Mouse (Mus musculus): Measurements from ENCODE around the gene Eps8l2. TPM values are rescaled to one million over a fixed set of nuclear protein-coding genes. Genes with fewer than 3 reads are reported as not detected.

Eps8l2 gene
- total and polyA plus RNA-seq, 3 experiments: 0.10 TPM; not detected in 2

GRCm38 (mm10) chr7:141411667-141412066, 73.0 kb downstream of the Eps8l2 start:
- Histone ChIP-seq H3K9me3 (replicated peaks; ENCODE audit: insufficient read depth, low read length) (no peaks in the 10 kb centered on the region), H3K4me3 (ENCODE audit: control insufficient read depth in 1 of 2, insufficient read depth in 1 of 2, low read depth in 2 of 2, low read length in 2 of 2) (no peak overlapping the region), H3K79me2 (ENCODE audit: control insufficient read depth, insufficient read depth, low read length, poor library complexity) (peaks cover 4% of the 10 kb centered on the region; the same call in 1 of the 2 replicates), H3K36me3 (ENCODE audit: control insufficient read depth in 1 of 2, insufficient read depth in 2 of 2, low read length in 2 of 2) (peaks cover 0 to 8% of the 10 kb centered on the region in 2 experiments; a peak in 2 of 4 replicates), H3K4me1 (ENCODE audit: control insufficient read depth in 1 of 2, insufficient read depth in 2 of 2, low read length in 2 of 2) (peaks cover 2 to 12% of the 10 kb centered on the region in 2 experiments), H3K27me3 (ENCODE audit: control insufficient read depth in 1 of 2, insufficient read depth in 2 of 2, low read length in 2 of 2) (no peaks in the 10 kb centered on the region), H3K9ac (ENCODE audit: control insufficient read depth, low read depth, low read length, poor library complexity, severe bottlenecking) (no peak overlapping the region), H3K27ac (ENCODE audit: control insufficient read depth, low read depth, low read length) (no peak overlapping the region)
- TF ChIP-seq CHD1 (IDR thresholded peaks at IDR 0.05; ENCODE audit: low read depth, low read length) (no peak), RCOR1 (IDR thresholded peaks at IDR 0.05; ENCODE audit: low read depth, low read length) (no peak), SMC3 (IDR thresholded peaks at IDR 0.05; ENCODE audit: low read depth, low read length) (no peak), GATA1 (IDR thresholded peaks at IDR 0.05; ENCODE audit: low read depth, low read length) (no peak), GABPA (IDR thresholded peaks at IDR 0.05; ENCODE audit: low read depth, low read length) (no peak), POLR2AphosphoS5 (IDR thresholded peaks at IDR 0.05; ENCODE audit: borderline replicate concordance, low read depth, low read length) (no peak), TCF12 (IDR thresholded peaks at IDR 0.05; ENCODE audit: low read depth, low read length) (no peak), SIN3A (IDR thresholded peaks at IDR 0.05; ENCODE audit: low read length) (no peak), E2F4 (IDR thresholded peaks at IDR 0.05; ENCODE audit: borderline replicate concordance, low read depth, low read length) (no peak), ZC3H11A (IDR thresholded peaks at IDR 0.05; ENCODE audit: low read depth, low read length) (no peak), ELF1 (IDR thresholded peaks at IDR 0.05; ENCODE audit: low read depth, low read length) (no peak), MXI1 (IDR thresholded peaks at IDR 0.05; ENCODE audit: low read depth, low read length) (no peak), MAFK (IDR thresholded peaks at IDR 0.05; ENCODE audit: borderline replicate concordance, low read depth, low read length) (no peak), POLR2AphosphoS2 (IDR thresholded peaks at IDR 0.05; ENCODE audit: low read length) (no peak)
- DNase-seq (ENCODE audit: low read depth, low spot score): no peak

Other genes starting within 250 kb of the Eps8l2 start
- 8.3 and 8.6 TPM in 2 replicates for gene Sigirr, start 238.3 kb upstream of the Eps8l2 start, total RNA-seq (2012; rRNA removed)
- gene Sigirr, start 238.3 kb upstream of the Eps8l2 start, polyA plus RNA-seq (2012; ENCODE audit: insufficient read depth in 1 of 2, insufficient read length in 2 of 2, low read depth in 1 of 2, low replicate concordance in 2 of 2, missing spikeins in 1 of 2): 10 to 100 TPM in 1 of 2 experiments, not detected in 1; 17.5 TPM
- gene Ano9, start 221.1 kb upstream of the Eps8l2 start, total RNA-seq (2012; rRNA removed): 0.08 TPM in 1 of 2 replicates, not detected in the other
- gene Ano9, start 221.1 kb upstream of the Eps8l2 start, polyA plus RNA-seq (2012; ENCODE audit: insufficient read depth in 1 of 2, insufficient read length in 2 of 2, low read depth in 1 of 2, low replicate concordance in 2 of 2, missing spikeins in 1 of 2): under 1 TPM in 1 of 2 experiments, not detected in 1; 0.03 TPM
- gene Ptdss2, start 216.5 kb upstream of the Eps8l2 start, total RNA-seq (2012; rRNA removed): 12.2 and 16.9 TPM in 2 replicates
- 10 to 100 TPM in 1 of 2 experiments, not detected in 1; 44.9 TPM for gene Ptdss2, start 216.5 kb upstream of the Eps8l2 start, polyA plus RNA-seq (2012; ENCODE audit: insufficient read depth in 1 of 2, insufficient read length in 2 of 2, low read depth in 1 of 2, low replicate concordance in 2 of 2, missing spikeins in 1 of 2)
- gene Rnh1, start 166.0 kb upstream of the Eps8l2 start, total RNA-seq (2012; rRNA removed): 69.6 and 71.4 TPM in 2 replicates
- 10 to 100 TPM in 1 of 2 experiments, not detected in 1; 94.5 TPM for gene Rnh1, start 166.0 kb upstream of the Eps8l2 start, polyA plus RNA-seq (2012; ENCODE audit: insufficient read depth in 1 of 2, insufficient read length in 2 of 2, low read depth in 1 of 2, low replicate concordance in 2 of 2, missing spikeins in 1 of 2)
- 137 and 183 TPM in 2 replicates for gene Hras, start 144.9 kb upstream of the Eps8l2 start, total RNA-seq (2012; rRNA removed)
- gene Hras, start 144.9 kb upstream of the Eps8l2 start, polyA plus RNA-seq (2012; ENCODE audit: insufficient read depth in 1 of 2, insufficient read length in 2 of 2, low read depth in 1 of 2, low replicate concordance in 2 of 2, missing spikeins in 1 of 2): 100 to 1,000 TPM in 1 of 2 experiments, not detected in 1; 149 TPM
- 1.0 and 1.6 TPM in 2 replicates for gene Lrrc56, start 144.7 kb upstream of the Eps8l2 start, total RNA-seq (2012; rRNA removed)
- gene Lrrc56, start 144.7 kb upstream of the Eps8l2 start, polyA plus RNA-seq (2012; ENCODE audit: insufficient read depth in 1 of 2, insufficient read length in 2 of 2, low read depth in 1 of 2, low replicate concordance in 2 of 2, missing spikeins in 1 of 2): 1 to 10 TPM in 1 of 2 experiments, not detected in 1; 5.5 TPM
- not detected in 2 replicates for gene Lmntd2, start 124.8 kb upstream of the Eps8l2 start, total RNA-seq (2012; rRNA removed)
- gene Lmntd2, start 124.8 kb upstream of the Eps8l2 start, polyA plus RNA-seq (2012; ENCODE audit: insufficient read depth in 1 of 2, insufficient read length in 2 of 2, low read depth in 1 of 2, low replicate concordance in 2 of 2, missing spikeins in 1 of 2): under 1 TPM in 1 of 2 experiments, not detected in 1; 0.43 TPM
- gene Rassf7, start 123.0 kb upstream of the Eps8l2 start, total RNA-seq (2012; rRNA removed): 7.0 and 7.6 TPM in 2 replicates
- 1 to 10 TPM in 1 of 2 experiments, not detected in 1; 9.5 TPM for gene Rassf7, start 123.0 kb upstream of the Eps8l2 start, polyA plus RNA-seq (2012; ENCODE audit: insufficient read depth in 1 of 2, insufficient read length in 2 of 2, low read depth in 1 of 2, low replicate concordance in 2 of 2, missing spikeins in 1 of 2)
- gene Phrf1, start 110.1 kb upstream of the Eps8l2 start, total RNA-seq (2012; rRNA removed): 65.0 and 66.1 TPM in 2 replicates
- 1,000 to 10,000 TPM in 1 of 2 experiments, 10 to 100 TPM in 1; 91.2 to 1,029 TPM for gene Phrf1, start 110.1 kb upstream of the Eps8l2 start, polyA plus RNA-seq (2012; ENCODE audit: insufficient read depth in 1 of 2, insufficient read length in 2 of 2, low read depth in 1 of 2, low replicate concordance in 2 of 2, missing spikeins in 1 of 2)
- 0.52 and 1.9 TPM in 2 replicates for gene Irf7, start 72.4 kb upstream of the Eps8l2 start, total RNA-seq (2012; rRNA removed)
- 1 to 10 TPM in 1 of 2 experiments, not detected in 1; 2.0 TPM for gene Irf7, start 72.4 kb upstream of the Eps8l2 start, polyA plus RNA-seq (2012; ENCODE audit: insufficient read depth in 1 of 2, insufficient read length in 2 of 2, low read depth in 1 of 2, low replicate concordance in 2 of 2, missing spikeins in 1 of 2)
- gene Cdhr5, start 62.1 kb upstream of the Eps8l2 start, total RNA-seq (2012; rRNA removed): not detected in 2 replicates
- not detected for gene Cdhr5, start 62.1 kb upstream of the Eps8l2 start, polyA plus RNA-seq (2012; ENCODE audit: insufficient read depth in 1 of 2, insufficient read length in 2 of 2, low read depth in 1 of 2, low replicate concordance in 2 of 2, missing spikeins in 1 of 2)
- not detected in 2 replicates for gene Sct, start 59.7 kb upstream of the Eps8l2 start, total RNA-seq (2012; rRNA removed)
- gene Sct, start 59.7 kb upstream of the Eps8l2 start, polyA plus RNA-seq (2012; ENCODE audit: insufficient read depth in 1 of 2, insufficient read length in 2 of 2, low read depth in 1 of 2, low replicate concordance in 2 of 2, missing spikeins in 1 of 2): not detected
- gene Drd4, start 46.9 kb upstream of the Eps8l2 start, total RNA-seq (2012; rRNA removed): not detected in 2 replicates
- not detected for gene Drd4, start 46.9 kb upstream of the Eps8l2 start, polyA plus RNA-seq (2012; ENCODE audit: insufficient read depth in 1 of 2, insufficient read length in 2 of 2, low read depth in 1 of 2, low replicate concordance in 2 of 2, missing spikeins in 1 of 2)
- gene Deaf1, start 11.2 kb upstream of the Eps8l2 start, total RNA-seq (2012; rRNA removed): 9.8 and 13.2 TPM in 2 replicates
- 10 to 100 TPM in 1 of 2 experiments, not detected in 1; 91.1 TPM for gene Deaf1, start 11.2 kb upstream of the Eps8l2 start, polyA plus RNA-seq (2012; ENCODE audit: insufficient read depth in 1 of 2, insufficient read length in 2 of 2, low read depth in 1 of 2, low replicate concordance in 2 of 2, missing spikeins in 1 of 2)
- gene Tmem80, start 11.1 kb upstream of the Eps8l2 start, total RNA-seq (2012; rRNA removed): 12.2 and 12.3 TPM in 2 replicates
- gene Tmem80, start 11.1 kb upstream of the Eps8l2 start, polyA plus RNA-seq (2012; ENCODE audit: insufficient read depth in 1 of 2, insufficient read length in 2 of 2, low read depth in 1 of 2, low replicate concordance in 2 of 2, missing spikeins in 1 of 2): 10 to 100 TPM in 1 of 2 experiments, not detected in 1; 27.7 TPM
- gene Taldo1, start 53.3 kb downstream of the Eps8l2 start, total RNA-seq (2012; rRNA removed): 415 and 498 TPM in 2 replicates
- gene Taldo1, start 53.3 kb downstream of the Eps8l2 start, polyA plus RNA-seq (2012; ENCODE audit: insufficient read depth in 1 of 2, insufficient read length in 2 of 2, low read depth in 1 of 2, low replicate concordance in 2 of 2, missing spikeins in 1 of 2): 100 to 1,000 TPM in 1 of 2 experiments, not detected in 1; 298 TPM
- 21.0 and 21.6 TPM in 2 replicates for gene Gatd1, start 75.3 kb downstream of the Eps8l2 start, total RNA-seq (2012; rRNA removed)
- 10 to 100 TPM in 1 of 2 experiments, not detected in 1; 35.9 TPM for gene Gatd1, start 75.3 kb downstream of the Eps8l2 start, polyA plus RNA-seq (2012; ENCODE audit: insufficient read depth in 1 of 2, insufficient read length in 2 of 2, low read depth in 1 of 2, low replicate concordance in 2 of 2, missing spikeins in 1 of 2)
- gene Cend1, start 90.6 kb downstream of the Eps8l2 start, total RNA-seq (2012; rRNA removed): not detected in 2 replicates
- not detected for gene Cend1, start 90.6 kb downstream of the Eps8l2 start, polyA plus RNA-seq (2012; ENCODE audit: insufficient read depth in 1 of 2, insufficient read length in 2 of 2, low read depth in 1 of 2, low replicate concordance in 2 of 2, missing spikeins in 1 of 2)
- gene Slc25a22, start 99.0 kb downstream of the Eps8l2 start, total RNA-seq (2012; rRNA removed): 17.7 and 23.8 TPM in 2 replicates
- gene Slc25a22, start 99.0 kb downstream of the Eps8l2 start, polyA plus RNA-seq (2012; ENCODE audit: insufficient read depth in 1 of 2, insufficient read length in 2 of 2, low read depth in 1 of 2, low replicate concordance in 2 of 2, missing spikeins in 1 of 2): 10 to 100 TPM in 1 of 2 experiments, not detected in 1; 46.0 TPM
- gene Pidd1, start 105.1 kb downstream of the Eps8l2 start, total RNA-seq (2012; rRNA removed): 5.0 and 6.4 TPM in 2 replicates
- 10 to 100 TPM in 1 of 2 experiments, not detected in 1; 27.2 TPM for gene Pidd1, start 105.1 kb downstream of the Eps8l2 start, polyA plus RNA-seq (2012; ENCODE audit: insufficient read depth in 1 of 2, insufficient read length in 2 of 2, low read depth in 1 of 2, low replicate concordance in 2 of 2, missing spikeins in 1 of 2)
- gene Rplp2, start 108.5 kb downstream of the Eps8l2 start, total RNA-seq (2012; rRNA removed): 3,188 and 3,690 TPM in 2 replicates
- gene Rplp2, start 108.5 kb downstream of the Eps8l2 start, polyA plus RNA-seq (2012; ENCODE audit: insufficient read depth in 1 of 2, insufficient read length in 2 of 2, low read depth in 1 of 2, low replicate concordance in 2 of 2, missing spikeins in 1 of 2): 1,000 to 10,000 TPM in 1 of 2 experiments, not detected in 1; 3,503 TPM
- gene Pnpla2, start 116.3 kb downstream of the Eps8l2 start, total RNA-seq (2012; rRNA removed): 8.3 and 9.9 TPM in 2 replicates
- 10 to 100 TPM in 1 of 2 experiments, not detected in 1; 38.6 TPM for gene Pnpla2, start 116.3 kb downstream of the Eps8l2 start, polyA plus RNA-seq (2012; ENCODE audit: insufficient read depth in 1 of 2, insufficient read length in 2 of 2, low read depth in 1 of 2, low replicate concordance in 2 of 2, missing spikeins in 1 of 2)
- gene Cracr2b, start 122.2 kb downstream of the Eps8l2 start, total RNA-seq (2012; rRNA removed): 0.59 and 0.73 TPM in 2 replicates
- gene Cracr2b, start 122.2 kb downstream of the Eps8l2 start, polyA plus RNA-seq (2012; ENCODE audit: insufficient read depth in 1 of 2, insufficient read length in 2 of 2, low read depth in 1 of 2, low replicate concordance in 2 of 2, missing spikeins in 1 of 2): 1 to 10 TPM in 1 of 2 experiments, not detected in 1; 6.9 TPM
- gene Cd151, start 128.5 kb downstream of the Eps8l2 start, total RNA-seq (2012; rRNA removed): 38.9 and 40.6 TPM in 2 replicates
- gene Cd151, start 128.5 kb downstream of the Eps8l2 start, polyA plus RNA-seq (2012; ENCODE audit: insufficient read depth in 1 of 2, insufficient read length in 2 of 2, low read depth in 1 of 2, low replicate concordance in 2 of 2, missing spikeins in 1 of 2): 10 to 100 TPM in 1 of 2 experiments, not detected in 1; 86.6 TPM
- 110 and 114 TPM in 2 replicates for gene Polr2l, start 136.3 kb downstream of the Eps8l2 start, total RNA-seq (2012; rRNA removed)
- 10 to 100 TPM in 1 of 2 experiments, not detected in 1; 82.4 TPM for gene Polr2l, start 136.3 kb downstream of the Eps8l2 start, polyA plus RNA-seq (2012; ENCODE audit: insufficient read depth in 1 of 2, insufficient read length in 2 of 2, low read depth in 1 of 2, low replicate concordance in 2 of 2, missing spikeins in 1 of 2)
- 82.5 and 110 TPM in 2 replicates for gene Tspan4, start 136.4 kb downstream of the Eps8l2 start, total RNA-seq (2012; rRNA removed)
- 10 to 100 TPM in 1 of 2 experiments, not detected in 1; 97.9 TPM for gene Tspan4, start 136.4 kb downstream of the Eps8l2 start, polyA plus RNA-seq (2012; ENCODE audit: insufficient read depth in 1 of 2, insufficient read length in 2 of 2, low read depth in 1 of 2, low replicate concordance in 2 of 2, missing spikeins in 1 of 2)
- 36.1 and 36.3 TPM in 2 replicates for gene Chid1, start 201.0 kb downstream of the Eps8l2 start, total RNA-seq (2012; rRNA removed)
- 10 to 100 TPM in 1 of 2 experiments, not detected in 1; 46.7 TPM for gene Chid1, start 201.0 kb downstream of the Eps8l2 start, polyA plus RNA-seq (2012; ENCODE audit: insufficient read depth in 1 of 2, insufficient read length in 2 of 2, low read depth in 1 of 2, low replicate concordance in 2 of 2, missing spikeins in 1 of 2)
- 59.5 and 60.6 TPM in 2 replicates for gene Ap2a2, start 223.3 kb downstream of the Eps8l2 start, total RNA-seq (2012; rRNA removed)
- 10 to 100 TPM; 34.7 to 67.9 TPM for gene Ap2a2, start 223.3 kb downstream of the Eps8l2 start, polyA plus RNA-seq (2012; ENCODE audit: insufficient read depth in 1 of 2, insufficient read length in 2 of 2, low read depth in 1 of 2, low replicate concordance in 2 of 2, missing spikeins in 1 of 2)

All from MEL (cell line).